Mouse (Mus musculus) G1E (cell line): ENCODE measurements around the gene Tk1.

Experiments used
- CTCF ChIP-seq: IDR thresholded peaks from 2 replicates; pipeline ENCODE4 v1.5.1; 2012; ENCODE audit warnings: low read depth, low read length, inconsistent platforms, mixed read lengths
- GATA2 ChIP-seq: IDR thresholded peaks from 2 replicates; pipeline ENCODE4 v1.6.1; 2012; ENCODE audit warnings: low read depth, low read length, inconsistent platforms, borderline replicate concordance
- POLR2AphosphoS5 ChIP-seq: IDR thresholded peaks from 2 replicates; pipeline ENCODE4 v1.6.1; 2012; ENCODE audit warnings: low read depth, low read length, inconsistent platforms; ENCODE audit not compliant: insufficient replicate concordance
- TAL1 ChIP-seq: conservative IDR thresholded peaks from 2 replicates; pipeline ENCODE4 v1.6.1; 2012; ENCODE audit warnings: low read depth, low read length, inconsistent platforms, mixed read lengths

- TF ChIP-seq TAL1 (no peak), CTCF (no peak), POLR2AphosphoS5 (no peak), GATA2 (no peak)
Measured at GRCm38 (mm10) chr11:117871376-117871775, 45.5 kb upstream of the Tk1 start.
